Mouse (Mus musculus) layer of hippocampus, adult 6 months (tissue): Measurements from ENCODE around the gene 1700018B08Rik. TPM values are rescaled to one million over a fixed set of nuclear protein-coding genes. Genes with fewer than 3 reads are reported as not detected.

Experiments used
- long read RNA-seq, 2 experiments: library from polyadenylated mRNA; unstranded; transcript quantifications; one replicate each; pipeline ENCODE4 v2.0.0; 2019 to 2020
- polyA plus RNA-seq: library from polyadenylated mRNA; unstranded; fragments of <200 nt; fragmentation: Nextera tagmentation; gene quantifications from 2 replicates; pipeline ENCODE4 v1.2.3, GENCODE M21; 2021

The 1700018B08Rik gene
- not detected in 2 replicates for polyA plus RNA-seq
- long read RNA-seq, experiment 1: 0 reads
- long read RNA-seq, experiment 2: 0 reads

GRCm38 (mm10) chr8:121544276-121544785 lies at the start of gene 1700018B08Rik:
1700018B08Rik (minus strand) TSS chr8:121544320.

GRCm38 (mm10) chr8:121590203-121591177 lies 46.4 kb upstream of the 1700018B08Rik start, which contains the start of gene Map1lc3b:
Map1lc3b (plus strand) TSS chr8:121590361.

GRCm38 (mm10) chr8:121578676-121579451 lies 34.7 kb upstream of the 1700018B08Rik start, which contains the start of gene Fbxo31:
Fbxo31 (minus strand) TSS chr8:121578806.

Other genes with a start within 250 kb of the 1700018B08Rik start
- 41.8 and 54.6 TPM in 2 replicates for gene Fbxo31, start 34.5 kb upstream of the 1700018B08Rik start, polyA plus RNA-seq
- 386 and 393 TPM in 2 replicates for gene Map1lc3b, start 46.0 kb upstream of the 1700018B08Rik start, polyA plus RNA-seq
- 5.3 TPM in 2 replicates for gene Zcchc14, start 108.6 kb upstream of the 1700018B08Rik start, polyA plus RNA-seq
- gene Jph3, start 185.3 kb upstream of the 1700018B08Rik start, polyA plus RNA-seq: 205 and 291 TPM in 2 replicates